Mouse (Mus musculus) cerebellum, adult 2 months (tissue): ENCODE data around the gene Dgkz. TPM values are rescaled to one million over a fixed set of nuclear protein-coding genes. Genes with fewer than 3 reads are reported as not detected.

Experiments
- DNase-seq, 2 experiments: peaks; one replicate each; pipeline ENCODE4 v3.0.0; 2021
- H3K27ac ChIP-seq: fragments of 200-500 bp; 2 replicates; pipeline ENCODE4 v1.5.1; 2012; ENCODE audit warnings: low read length, control low read depth, inconsistent platforms; ENCODE audit not compliant: insufficient read depth
- H3K27me3 ChIP-seq: fragments of 200-500 bp; 2 replicates; pipeline ENCODE4 v1.6.1; 2012; ENCODE audit warnings: inconsistent platforms, mild to moderate bottlenecking, low read length, moderate library complexity; ENCODE audit not compliant: control insufficient read depth, insufficient read depth
- H3K4me1 ChIP-seq: fragments of 200-500 bp; 2 replicates; pipeline ENCODE4 v1.6.1; 2011; ENCODE audit warnings: low read length; ENCODE audit not compliant: control insufficient read depth, insufficient read depth
- H3K4me3 ChIP-seq: fragments of 200-500 bp; replicated peaks from 2 replicates; pipeline ENCODE3; 2011; ENCODE audit warnings: mild to moderate bottlenecking, low read depth, low read length, control low read depth; ENCODE audit not compliant: insufficient read depth
- CTCF ChIP-seq: fragments of 200-500 bp; IDR thresholded peaks from 2 replicates; pipeline ENCODE4 v1.5.1; 2011; ENCODE audit warnings: low read depth, mild to moderate bottlenecking, control low read depth, low read length, moderate library complexity, borderline replicate concordance; ENCODE audit not compliant: insufficient read depth
- POLR2A ChIP-seq: fragments of 200-500 bp; IDR thresholded peaks from 2 replicates; pipeline ENCODE4 v1.6.1; 2011; ENCODE audit warnings: low read length, control low read depth, borderline replicate concordance; ENCODE audit not compliant: insufficient read depth
- whole genome bisulfite sequencing: fragments of 180-500 bp; shearing (Covaris S2); methylation state at CpG from one replicate; pipeline ENCODE4 v1.1.7; 2018; 5-methylcytosine and 5-hydroxymethylcytosine counted together
- polyA plus RNA-seq: library from polyadenylated mRNA; depleted of rRNA; stranded (reverse); fragments of >200 nt; gene quantifications from 2 replicates; pipeline ENCODE4 v1.2.3, GENCODE M21; 2012

The Dgkz gene
- polyA plus RNA-seq, 1 experiment = 716 TPM

- H3K27ac ChIP-seq = no peak overlapping the region
- H3K4me3 ChIP-seq = no peak overlapping the region
- peaks cover 21% of the 10 kb centered on the region for H3K4me1 ChIP-seq
- no peak for TF ChIP-seq POLR2A
- no peak for TF ChIP-seq CTCF
- peak in 1 of 2 experiments; percentile 40 for DNase-seq
- no peaks in the 10 kb centered on the region for H3K27me3 ChIP-seq
- WGBS = 55% methylated on average over 3 of the region's 3 CpGs
Measured at GRCm38 (mm10) chr2:91903171-91903925, 72.3 kb downstream of the Dgkz start.

DNA sequence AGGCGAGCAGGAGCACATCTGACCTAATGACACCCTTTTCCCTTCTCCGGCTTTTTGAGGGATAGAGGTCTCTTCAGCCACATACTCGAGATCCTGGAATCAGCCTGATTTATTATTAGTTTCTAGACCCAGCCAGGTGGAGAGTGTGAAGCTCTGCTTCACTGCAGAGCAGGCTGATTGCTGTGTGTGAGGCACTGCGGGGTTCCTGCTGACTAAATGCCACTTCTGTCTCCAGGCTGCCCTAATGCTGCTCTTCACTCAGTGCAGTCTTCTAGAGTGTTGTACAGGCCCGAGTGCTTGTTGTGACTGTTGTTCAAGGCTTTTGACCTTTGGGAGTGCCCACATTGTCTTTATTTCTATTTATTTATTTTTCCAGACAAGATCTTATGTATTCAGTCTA is 73.3 kb downstream of the Dgkz start:
- Histone ChIP-seq H3K4me1 (peaks cover 21% of the 10 kb centered on the region), H3K27ac (no peak overlapping the region), H3K27me3 (no peaks in the 10 kb centered on the region), H3K4me3 (no peak overlapping the region)
- 17% methylated on average over 5 of the region's 5 CpGs for WGBS
- peak; percentile 64 to 82 for DNase-seq
- TF ChIP-seq CTCF = no peak
- no peak for TF ChIP-seq POLR2A

- Histone ChIP-seq H3K4me3 (no peak overlapping the region), H3K27ac (no peak overlapping the region), H3K4me1 (peaks cover 18% of the 10 kb centered on the region), H3K27me3 (no peaks in the 10 kb centered on the region)
- TF ChIP-seq CTCF (no peak), POLR2A (no peak)
- no peak for DNase-seq
- WGBS = 93% methylated on average over 8 of the region's 8 CpGs
Measured at GRCm38 (mm10) chr2:91900431-91900830, 75.2 kb downstream of the Dgkz start.

GRCm38 (mm10) chr2:91899141-91899540 is 76.5 kb downstream of the Dgkz start:
- peak in 1 of 2 experiments; percentile 27 for DNase-seq
- Histone ChIP-seq H3K4me3 (no peak overlapping the region), H3K4me1 (peaks cover 8% of the 10 kb centered on the region; the same call in 1 of the 2 replicates), H3K27me3 (no peaks in the 10 kb centered on the region), H3K27ac (no peak overlapping the region)
- WGBS = 50% methylated on average over 3 of the region's 3 CpGs
- TF ChIP-seq CTCF (no peak), POLR2A (no peak)

GRCm38 (mm10) chr2:91897968-91898367 is 77.7 kb downstream of the Dgkz start:
- Histone ChIP-seq H3K4me3 (no peak overlapping the region), H3K4me1 (peaks cover 3% of the 10 kb centered on the region; the same call in 1 of the 2 replicates), H3K27ac (no peak overlapping the region), H3K27me3 (no peaks in the 10 kb centered on the region)
- TF ChIP-seq CTCF (no peak), POLR2A (no peak)
- no peak for DNase-seq

GRCm38 (mm10) chr2:91895401-91895800 is 80.3 kb downstream of the Dgkz start:
- TF ChIP-seq POLR2A (no peak), CTCF (no peak)
- no peaks in the 10 kb centered on the region for H3K27me3 ChIP-seq
- no peak overlapping the region for H3K27ac ChIP-seq

GRCm38 (mm10) chr2:91894716-91895115 is 80.9 kb downstream of the Dgkz start:
- Histone ChIP-seq H3K4me3 (no peak overlapping the region), H3K27me3 (no peaks in the 10 kb centered on the region), H3K27ac (no peak overlapping the region), H3K4me1 (no peaks in the 10 kb centered on the region)
- no peak for DNase-seq
- TF ChIP-seq POLR2A = no peak
- TF ChIP-seq CTCF = no peak
- 91% methylated on average over 3 of the region's 3 CpGs for WGBS

More at GRCm38 (mm10) chr2:91895401-91895800, 80.3 kb downstream of the Dgkz start:
- DNase-seq = no peak
- Histone ChIP-seq H3K4me3 (no peak overlapping the region), H3K4me1 (no peaks in the 10 kb centered on the region)
- 96% methylated on average over 3 of the region's 3 CpGs for WGBS

DNA sequence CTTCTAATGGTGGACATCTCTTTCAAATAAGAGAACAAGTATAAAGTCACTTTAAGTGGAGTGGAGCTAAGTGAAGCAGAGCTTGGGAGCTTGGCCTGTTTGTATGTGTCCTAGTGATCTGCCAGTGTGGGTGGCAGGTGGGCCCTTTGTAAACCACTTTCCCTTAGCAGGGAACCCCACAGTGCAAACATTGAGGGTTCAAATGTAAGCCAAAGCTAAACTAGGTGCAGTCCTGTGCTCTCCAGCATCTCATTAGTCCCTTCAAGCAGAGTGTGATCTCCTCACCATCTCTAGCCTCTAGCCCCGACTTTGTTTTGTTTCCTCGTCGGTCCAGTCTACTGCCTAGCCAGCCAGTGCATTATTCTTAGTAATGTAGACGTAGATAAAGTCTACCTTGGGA is 91.0 kb downstream of the Dgkz start:
- Histone ChIP-seq H3K4me3 (no peak overlapping the region), H3K27me3 (no peaks in the 10 kb centered on the region), H3K27ac (no peak overlapping the region), H3K4me1 (peaks cover 3% of the 10 kb centered on the region; the same call in 1 of the 2 replicates)
- no peak for DNase-seq
- 54% methylated on average over 4 of the region's 4 CpGs for WGBS
- TF ChIP-seq CTCF (no peak), POLR2A (no peak)
